ENCODE assay signal across 8 mouse cellular contexts in the genomic region with DNA sequence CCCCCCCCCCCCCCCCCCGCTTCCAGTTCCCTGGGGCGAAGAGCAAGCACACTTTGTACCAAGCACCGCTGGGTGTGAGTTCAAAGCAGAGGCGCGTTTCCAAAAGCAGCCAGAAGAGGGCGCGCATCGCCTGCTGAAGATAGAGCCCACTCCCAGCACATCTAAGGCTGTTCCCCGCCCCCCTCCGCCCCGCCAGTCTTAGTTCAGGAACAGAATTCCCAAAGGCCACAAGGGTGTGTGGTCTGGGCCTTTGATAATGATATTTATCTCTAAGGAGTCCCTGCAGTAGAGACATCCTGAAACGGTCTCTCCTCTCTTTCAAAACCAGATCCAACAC. TPM values are rescaled to one million over a fixed set of nuclear protein-coding genes. Genes with fewer than 3 reads are reported as not detected.
DNase-seq lines count a peak whose midpoint lies in the region; ATAC-seq and TF ChIP-seq lines count a peak whose summit lies in the region.

No protein-coding gene starts in this region.

- peak; percentile 37; the same call in 1 of the 2 replicates for ATAC-seq in heart, embryonic 12.5 days (ENCODE audit: insufficient number of reproducible peaks, low FRiP score)
- peak; percentile 88 for ATAC-seq in kidney, embryonic 16.5 days (ENCODE audit: low FRiP score, low TSS enrichment)
- peak; percentile 67; the same call in 1 of the 2 replicates for ATAC-seq in limb, embryonic 15.5 days (ENCODE audit: insufficient number of reproducible peaks, low FRiP score, low TSS enrichment, low read depth)

- DNase-seq in 3134 (ENCODE audit: extremely low read depth, insufficient read length, low spot score), result peak; percentile 19
- DNase-seq in fibroblast of lung, adult 2 months (ENCODE audit: low read depth), result peak; percentile 32
- peak; percentile 98 for DNase-seq in neural tube, embryonic 10.5 days (ENCODE audit: extremely low spot score, low spot score)

- WGBS in heart, embryonic 12.5 days, result under 1% methylated on average over 11 of the region's 12 CpGs
- 3% methylated on average over 10 of the region's 12 CpGs for WGBS in kidney, embryonic 16.5 days
- WGBS in limb, embryonic 15.5 days, result 1% methylated on average over 11 of the region's 12 CpGs

- peak; percentile 14; the same call in 1 of the 2 replicates for TF ChIP-seq CTCF in bone marrow macrophage, adult 2 months (IDR thresholded peaks at IDR 0.05; ENCODE audit: low read depth, low read length)
- TF ChIP-seq CTCF in testis, adult 2 months (IDR thresholded peaks at IDR 0.05; ENCODE audit: control insufficient read depth, insufficient read depth, insufficient replicate concordance, low read depth, low read length), result peak; percentile 93

- H3K4me3 ChIP-seq in bone marrow macrophage, adult 2 months (ENCODE audit: insufficient read depth, low read length), result no peak overlapping the region
- H3K4me3 ChIP-seq in heart, embryonic 12.5 days, result peak overlapping the region; percentile 38
- peak overlapping the region; percentile 20 for H3K4me3 ChIP-seq in kidney, embryonic 16.5 days (ENCODE audit: low read length)
- peak overlapping the region; percentile 18 for H3K4me3 ChIP-seq in limb, embryonic 15.5 days
- H3K4me3 ChIP-seq in testis, adult 2 months (ENCODE audit: control insufficient read depth, low read depth, low read length), result peak overlapping the region; percentile 48

- no peak for TF ChIP-seq POLR2A in bone marrow macrophage, adult 2 months (IDR thresholded peaks at IDR 0.05; ENCODE audit: borderline replicate concordance, low read depth, low read length)
- TF ChIP-seq POLR2A in testis, adult 2 months (IDR thresholded peaks at IDR 0.05; ENCODE audit: control insufficient read depth, low read depth, low read length), result no peak

- H3K27me3 ChIP-seq in heart, embryonic 12.5 days (replicated peaks), result 0 out of 2 replicates have a peak, but pooled peaks cover 11% of the 10 kb centered on the region
- no peaks in the 10 kb centered on the region for H3K27me3 ChIP-seq in kidney, embryonic 16.5 days (ENCODE audit: insufficient read depth, low read length)
- peaks cover 6% of the 10 kb centered on the region; the same call in 1 of the 2 replicates for H3K27me3 ChIP-seq in limb, embryonic 15.5 days
- H3K27me3 ChIP-seq in testis, adult 2 months (ENCODE audit: control insufficient read depth, insufficient read depth, low read length), result no peaks in the 10 kb centered on the region

- H3K4me2 ChIP-seq in heart, embryonic 12.5 days, result peak overlapping the region; percentile 65
- peak overlapping the region; percentile 49 for H3K4me2 ChIP-seq in kidney, embryonic 16.5 days (replicated peaks; ENCODE audit: low read depth, low read length)
- peak overlapping the region; percentile 52 for H3K4me2 ChIP-seq in limb, embryonic 15.5 days

- H3K9me3 ChIP-seq in heart, embryonic 12.5 days (replicated peaks), result no peaks in the 10 kb centered on the region
- no peaks in the 10 kb centered on the region for H3K9me3 ChIP-seq in kidney, embryonic 16.5 days (ENCODE audit: low read length)
- no peaks in the 10 kb centered on the region for H3K9me3 ChIP-seq in limb, embryonic 15.5 days

- H3K9ac ChIP-seq in heart, embryonic 12.5 days, result peak overlapping the region; percentile 61
- peak overlapping the region; percentile 54 for H3K9ac ChIP-seq in kidney, embryonic 16.5 days (replicated peaks; ENCODE audit: low read length)
- H3K9ac ChIP-seq in limb, embryonic 15.5 days, result no peak overlapping the region

- no peaks in the 10 kb centered on the region for H3K4me1 ChIP-seq in bone marrow macrophage, adult 2 months (ENCODE audit: control insufficient read depth, insufficient read depth, low read length)
- H3K4me1 ChIP-seq in heart, embryonic 12.5 days (replicated peaks), result no peaks in the 10 kb centered on the region; the same call in 1 of the 2 replicates
- H3K4me1 ChIP-seq in kidney, embryonic 16.5 days (ENCODE audit: insufficient read depth, low read length), result peaks cover 5% of the 10 kb centered on the region; the same call in 1 of the 2 replicates
- peaks cover 8% of the 10 kb centered on the region; the same call in 1 of the 2 replicates for H3K4me1 ChIP-seq in limb, embryonic 15.5 days
- H3K4me1 ChIP-seq in testis, adult 2 months (ENCODE audit: control insufficient read depth, insufficient read depth, low read length), result peaks cover 2% of the 10 kb centered on the region

- H3K27ac ChIP-seq in bone marrow macrophage, adult 2 months (ENCODE audit: insufficient read depth, low read depth, low read length), result no peak overlapping the region
- H3K27ac ChIP-seq in heart, embryonic 12.5 days (ENCODE audit: poor library complexity, severe bottlenecking), result no peak overlapping the region
- no peak overlapping the region for H3K27ac ChIP-seq in kidney, embryonic 16.5 days (ENCODE audit: low read length)
- no peak overlapping the region for H3K27ac ChIP-seq in limb, embryonic 15.5 days
- H3K27ac ChIP-seq in testis, adult 2 months (ENCODE audit: control insufficient read depth, insufficient read depth, low read depth, low read length), result no peak overlapping the region

- H3K36me3 ChIP-seq in heart, embryonic 12.5 days, result peaks cover 16% of the 10 kb centered on the region; the same call in 1 of the 2 replicates
- H3K36me3 ChIP-seq in kidney, embryonic 16.5 days (ENCODE audit: insufficient read depth, low read length), result peaks cover 17% of the 10 kb centered on the region; the same call in 1 of the 2 replicates
- H3K36me3 ChIP-seq in limb, embryonic 15.5 days, result 0 out of 2 replicates have a peak, but pooled peaks cover 4% of the 10 kb centered on the region
- H3K36me3 ChIP-seq in testis, adult 2 months (ENCODE audit: control insufficient read depth, insufficient read depth, low read length), result no peaks in the 10 kb centered on the region

RNA-seq across cellular contexts. Expression of gene A730049H05Rik, which starts 28.9 kb away (rescaled TPM):
- polyA plus RNA-seq in bone marrow macrophage, adult 2 months (2012; ENCODE audit: insufficient read depth, insufficient read length, missing spikeins), result not detected in 2 replicates
- polyA plus RNA-seq in heart, embryonic 12.5 days (2016; fragmentation: Nextera tagmentation; extraction: Ambion mirVana), result 4.8 and 5.0 TPM in 2 replicates
- 2.3 and 3.1 TPM in 2 replicates for polyA plus RNA-seq in kidney, embryonic 16.5 days (2015; fragmentation: Nextera tagmentation; extraction: Ambion mirVana)
- 0.23 and 0.63 TPM in 2 replicates for polyA plus RNA-seq in limb, embryonic 15.5 days (2015; fragmentation: Nextera tagmentation; extraction: Ambion mirVana)
- 0.08 TPM in 1 of 2 replicates, not detected in the other for polyA plus RNA-seq in testis, adult 2 months (2012; rRNA removed)

Comparison
In these comparisons a context has a peak if more than half of its experiments do, and no peak if none do; other contexts are left out.
1. DNase-seq: peak in every context shown above with its lines; median percentile 98 in neural tube, embryonic 10.5 days; 32 in fibroblast of lung, adult 2 months; 19 in 3134.
2. ATAC-seq: peak in every context shown above with its lines; median percentile 88 in kidney, embryonic 16.5 days; 67 in limb, embryonic 15.5 days; 37 in heart, embryonic 12.5 days.